Mouse (Mus musculus) olfactory bulb, adult 2 months (tissue): ENCODE results near the gene Kcnab1. TPM values are rescaled to one million over a fixed set of nuclear protein-coding genes. Genes with fewer than 3 reads are reported as not detected.

ENCODE experiments used
- H3K27ac ChIP-seq: fragments of 200-500 bp; 2 replicates; pipeline ENCODE4 v1.5.1; 2012; ENCODE audit warnings: low read depth, low read length; ENCODE audit not compliant: insufficient read depth
- H3K4me1 ChIP-seq: fragments of 200-500 bp; 2 replicates; pipeline ENCODE4 v1.6.1; 2012; ENCODE audit warnings: low read length; ENCODE audit not compliant: control insufficient read depth, insufficient read depth
- H3K4me3 ChIP-seq: fragments of 200-500 bp; 2 replicates; pipeline ENCODE4 v1.5.1; 2012; ENCODE audit warnings: mild to moderate bottlenecking, low read depth, low read length, moderate library complexity; ENCODE audit not compliant: insufficient read depth
- CTCF ChIP-seq: fragments of 200-500 bp; IDR thresholded peaks from 2 replicates; pipeline ENCODE4 v1.5.1; 2012; ENCODE audit warnings: low read depth, mild to moderate bottlenecking, low read length, moderate library complexity; ENCODE audit not compliant: insufficient read depth
- POLR2A ChIP-seq: fragments of 200-500 bp; IDR thresholded peaks from 2 replicates; pipeline ENCODE4 v1.6.1; 2012; ENCODE audit warnings: mild to moderate bottlenecking, low read depth, low read length, moderate library complexity; ENCODE audit not compliant: insufficient read depth
- WGBS: fragments of 180-500 bp; shearing (Covaris S2); methylation state at CpG from one replicate; pipeline ENCODE4 v1.1.7; 2018; 5-methylcytosine and 5-hydroxymethylcytosine counted together
- polyA plus RNA-seq: library from polyadenylated mRNA; stranded (reverse); fragments of >200 nt; gene quantifications from 2 replicates; pipeline ENCODE4 v1.2.4, GENCODE M21; 2012; ENCODE audit warnings: low replicate concordance; ENCODE audit not compliant: missing spikeins, insufficient read depth, insufficient read length

Gene Kcnab1
- polyA plus RNA-seq, 1 experiment, result not detected

- no peak overlapping the region for H3K4me3 ChIP-seq
- H3K27ac ChIP-seq, result no peak overlapping the region
- 0 out of 2 replicates have a peak, but pooled peaks cover 2% of the 10 kb centered on the region for H3K4me1 ChIP-seq
- 21% methylated on average over 7 of the region's 7 CpGs for WGBS
- TF ChIP-seq CTCF (no peak), POLR2A (no peak)
Observed at GRCm38 (mm10) chr3:65187833-65188698, 78.9 kb downstream of the Kcnab1 start.

GRCm38 (mm10) chr3:65200611-65201010 lies 91.4 kb downstream of the Kcnab1 start:
- TF ChIP-seq CTCF (no peak), POLR2A (no peak)
- WGBS, result 96% methylated on average over 1 of the region's 1 CpGs
- H3K4me1 ChIP-seq, result no peaks in the 10 kb centered on the region
- H3K27ac ChIP-seq, result no peak overlapping the region
- no peak overlapping the region for H3K4me3 ChIP-seq

- 75% methylated on average over 8 of the region's 8 CpGs for whole genome bisulfite sequencing
- Histone ChIP-seq H3K27ac (no peak overlapping the region), H3K4me3 (no peak overlapping the region), H3K4me1 (no peaks in the 10 kb centered on the region)
- TF ChIP-seq POLR2A, result no peak
- TF ChIP-seq CTCF, result no peak
Observed at GRCm38 (mm10) chr3:65203361-65204117, 94.4 kb downstream of the Kcnab1 start.

GRCm38 (mm10) chr3:65204356-65205075 lies 95.3 kb downstream of the Kcnab1 start:
- Histone ChIP-seq H3K27ac (no peak overlapping the region), H3K4me1 (no peaks in the 10 kb centered on the region), H3K4me3 (no peak overlapping the region)
- 81% methylated on average over 6 of the region's 6 CpGs for WGBS
- no peak for TF ChIP-seq POLR2A
- TF ChIP-seq CTCF, result no peak

GRCm38 (mm10) chr3:65205539-65206020 lies 96.4 kb downstream of the Kcnab1 start:
- TF ChIP-seq POLR2A, result no peak
- TF ChIP-seq CTCF, result no peak
- H3K4me1 ChIP-seq, result no peaks in the 10 kb centered on the region
- 70% methylated on average over 8 of the region's 8 CpGs for WGBS
- no peak overlapping the region for H3K27ac ChIP-seq
- no peak overlapping the region for H3K4me3 ChIP-seq

- H3K27ac ChIP-seq, result no peak overlapping the region
Observed at GRCm38 (mm10) chr3:65213725-65214124, 104.5 kb downstream of the Kcnab1 start.

GRCm38 (mm10) chr3:65214635-65215034 lies 105.5 kb downstream of the Kcnab1 start:
- Histone ChIP-seq H3K27ac (no peak overlapping the region), H3K4me1 (no peaks in the 10 kb centered on the region), H3K4me3 (no peak overlapping the region)
- 87% methylated on average over 2 of the region's 2 CpGs for WGBS
- TF ChIP-seq CTCF, result no peak
- TF ChIP-seq POLR2A, result no peak

More at GRCm38 (mm10) chr3:65213725-65214124, 104.5 kb downstream of the Kcnab1 start:
- Histone ChIP-seq H3K4me1 (no peaks in the 10 kb centered on the region), H3K4me3 (no peak overlapping the region)
- TF ChIP-seq CTCF (no peak), POLR2A (no peak)
- 41% methylated on average over 2 of the region's 2 CpGs for WGBS

- Histone ChIP-seq H3K27ac (no peak overlapping the region), H3K4me1 (no peaks in the 10 kb centered on the region), H3K4me3 (no peak overlapping the region)
- 78% methylated on average over 7 of the region's 7 CpGs for WGBS
- TF ChIP-seq POLR2A (no peak), CTCF (no peak)
Observed at GRCm38 (mm10) chr3:65217673-65218579, 108.7 kb downstream of the Kcnab1 start.
